Mouse (Mus musculus) midbrain, embryonic 13.5 days (tissue): ENCODE measurements around the gene Psmb5. TPM values are rescaled to one million over a fixed set of nuclear protein-coding genes. Genes with fewer than 3 reads are reported as not detected.
"Not testable (repeated sequence)": the region's sequence is repeated elsewhere in the genome, so short reads cannot be mapped to it uniquely, and the experiment has no call there.

Experiments
- ATAC-seq: fragments of 200-750 bp; cut with Nextera tagmentation; 2 replicates; pipeline ENCODE4 v1.8.0; 2017; ENCODE audit warnings: mild to moderate bottlenecking, moderate TSS enrichment, moderate library complexity
- H3K27ac ChIP-seq: fragments of 300-500 bp; sonication (generic); 2 replicates; pipeline ENCODE4 v1.5.1; 2015; ENCODE audit warnings: inconsistent platforms, mild to moderate bottlenecking, moderate library complexity
- H3K27me3 ChIP-seq: fragments of 300-500 bp; sonication (generic); 2 replicates; pipeline ENCODE4 v1.6.1; 2015; ENCODE audit warnings: mild to moderate bottlenecking, inconsistent platforms
- H3K36me3 ChIP-seq: fragments of 300-500 bp; sonication (generic); 2 replicates; pipeline ENCODE4 v1.6.1; 2015; ENCODE audit warnings: mild to moderate bottlenecking, inconsistent platforms
- H3K4me1 ChIP-seq: fragments of 300-500 bp; sonication (generic); replicated peaks from 2 replicates; pipeline ENCODE4 v1.6.1; 2015; ENCODE audit warnings: inconsistent platforms
- H3K4me2 ChIP-seq: fragments of 300-500 bp; sonication (generic); replicated peaks from 2 replicates; pipeline ENCODE4 v1.6.1; 2015; ENCODE audit warnings: moderate library complexity, mild to moderate bottlenecking, inconsistent platforms
- H3K4me3 ChIP-seq: fragments of 300-500 bp; sonication (generic); replicated peaks from 2 replicates; pipeline ENCODE4 v1.5.1; 2015; ENCODE audit warnings: mild to moderate bottlenecking, inconsistent platforms
- H3K9ac ChIP-seq: fragments of 300-500 bp; sonication (generic); replicated peaks from 2 replicates; pipeline ENCODE4 v1.6.1; 2015; ENCODE audit warnings: mild to moderate bottlenecking, inconsistent platforms
- H3K9me3 ChIP-seq: fragments of 300-500 bp; sonication (generic); 2 replicates; pipeline ENCODE4 v1.6.1; 2016; ENCODE audit warnings: mild to moderate bottlenecking, inconsistent platforms
- WGBS: fragments of 180-500 bp; shearing (Covaris S2); methylation state at CpG from one replicate; pipeline ENCODE4 v1.1.7; 2015; 5-methylcytosine and 5-hydroxymethylcytosine counted together
- polyA plus RNA-seq: library from polyadenylated mRNA; unstranded; fragments of >200 nt; fragmentation: Nextera tagmentation; extraction: Ambion mirVana; gene quantifications from 2 replicates; pipeline ENCODE4 v1.2.1, GENCODE M21; 2015

Gene Psmb5
- polyA plus RNA-seq, 1 experiment from 2014 or later: 468 TPM

- Histone ChIP-seq H3K9me3 (no peaks in the 10 kb centered on the region), H3K9ac (no peak overlapping the region), H3K27me3 (no peaks in the 10 kb centered on the region), H3K36me3 (peaks cover 34% of the 10 kb centered on the region), H3K4me1 (0 out of 2 replicates have a peak, but pooled peaks cover 3% of the 10 kb centered on the region), H3K4me2 (no peak overlapping the region), H3K4me3 (no peak overlapping the region), H3K27ac (no peak overlapping the region)
- no peak for ATAC-seq
- 77% methylated on average over 5 of the region's 5 CpGs for WGBS
Observed at GRCm38 (mm10) chr14:54628103-54628502, 10.3 kb upstream of the Psmb5 start.

GRCm38 (mm10) chr14:54624976-54625375 lies 7.2 kb upstream of the Psmb5 start:
- H3K9ac ChIP-seq: no peak overlapping the region
- 78% methylated on average over 10 of the region's 10 CpGs for WGBS

GRCm38 (mm10) chr14:54623334-54623733 lies 5.5 kb upstream of the Psmb5 start:
- H3K36me3 ChIP-seq: no peaks in the 10 kb centered on the region
- no peaks in the 10 kb centered on the region for H3K9me3 ChIP-seq
- H3K27me3 ChIP-seq: no peaks in the 10 kb centered on the region
- H3K4me1 ChIP-seq: no peaks in the 10 kb centered on the region
- no peak overlapping the region for H3K4me3 ChIP-seq
- H3K9ac ChIP-seq: no peak overlapping the region
- no peak overlapping the region for H3K4me2 ChIP-seq
- WGBS: 86% methylated on average over 6 of the region's 6 CpGs
- ATAC-seq: no peak
- no peak overlapping the region for H3K27ac ChIP-seq

More at GRCm38 (mm10) chr14:54624976-54625375, 7.2 kb upstream of the Psmb5 start:
- ATAC-seq: no peak
- no peaks in the 10 kb centered on the region for H3K4me1 ChIP-seq
- H3K4me2 ChIP-seq: no peak overlapping the region
- no peak overlapping the region for H3K27ac ChIP-seq
- peaks cover 2% of the 10 kb centered on the region for H3K36me3 ChIP-seq
- no peaks in the 10 kb centered on the region for H3K9me3 ChIP-seq
- no peaks in the 10 kb centered on the region for H3K27me3 ChIP-seq
- H3K4me3 ChIP-seq: no peak overlapping the region

GRCm38 (mm10) chr14:54621133-54621532 lies 3.3 kb upstream of the Psmb5 start, which contains the start of gene Psmb11:
Gene Psmb11, plus strand, starts transcription at chr14:54621433.
- Histone ChIP-seq H3K27me3 (no peaks in the 10 kb centered on the region), H3K4me1 (peaks cover 12% of the 10 kb centered on the region), H3K9me3 (no peaks in the 10 kb centered on the region), H3K36me3 (peaks cover 4% of the 10 kb centered on the region; the same call in 1 of the 2 replicates), H3K9ac (no peak within 1 kb of the TSS), H3K4me2 (no peak within 1 kb of the TSS), H3K27ac (no peak within 1 kb of the TSS), H3K4me3 (no peak within 1 kb of the TSS)
- ATAC-seq: no peak
- 82% methylated on average over 1 of the region's 1 CpGs for WGBS

GRCm38 (mm10) chr14:54617152-54617896 lies 498 bp downstream of the Psmb5 start:
- Histone ChIP-seq H3K4me2 (peak overlapping the region; percentile 82), H3K27ac (peak overlapping the region; percentile 85), H3K27me3 (no peaks in the 10 kb centered on the region), H3K4me1 (peaks cover 19% of the 10 kb centered on the region), H3K9ac (peak overlapping the region; percentile 89), H3K9me3 (no peaks in the 10 kb centered on the region), H3K4me3 (peak overlapping the region; percentile 86), H3K36me3 (peaks cover 30% of the 10 kb centered on the region)
- peak; percentile 70 for ATAC-seq
- 2% methylated on average over 38 of the region's 38 CpGs for WGBS

GRCm38 (mm10) chr14:54616226-54616825 lies 1.5 kb downstream of the Psmb5 start:
- H3K9ac ChIP-seq: no peak overlapping the region
- no peak for ATAC-seq
- peak overlapping the region; percentile 82 for H3K4me2 ChIP-seq
- H3K27me3 ChIP-seq: no peaks in the 10 kb centered on the region
- no peaks in the 10 kb centered on the region for H3K9me3 ChIP-seq
- H3K27ac ChIP-seq: no peak overlapping the region
- WGBS: 94% methylated on average over 16 of the region's 16 CpGs
- H3K4me3 ChIP-seq: peak overlapping the region; percentile 86; the same call in 1 of the 2 replicates
- peaks cover 37% of the 10 kb centered on the region for H3K36me3 ChIP-seq
- H3K4me1 ChIP-seq: peaks cover 19% of the 10 kb centered on the region

GRCm38 (mm10) chr14:54614130-54614529 lies 3.7 kb downstream of the Psmb5 start:
- 96% methylated on average over 16 of the region's 16 CpGs for WGBS
- H3K36me3 ChIP-seq: peaks cover 47% of the 10 kb centered on the region
- H3K4me2 ChIP-seq, H3K9me3 ChIP-seq, H3K9ac ChIP-seq, H3K4me3 ChIP-seq, H3K27me3 ChIP-seq, H3K27ac ChIP-seq, ATAC-seq: not testable (repeated sequence)
- peaks cover 19% of the 10 kb centered on the region for H3K4me1 ChIP-seq

GRCm38 (mm10) chr14:54610648-54611047 lies 7.2 kb downstream of the Psmb5 start:
- ATAC-seq: no peak
- H3K4me1 ChIP-seq: peaks cover 4% of the 10 kb centered on the region; the same call in 1 of the 2 replicates
- 86% methylated on average over 6 of the region's 6 CpGs for WGBS

GRCm38 (mm10) chr14:54609962-54610361 lies 7.9 kb downstream of the Psmb5 start:
- Histone ChIP-seq H3K9me3 (no peaks in the 10 kb centered on the region), H3K4me2 (no peak overlapping the region), H3K27ac (no peak overlapping the region), H3K4me3 (no peak overlapping the region), H3K4me1 (peaks cover 4% of the 10 kb centered on the region), H3K27me3 (no peaks in the 10 kb centered on the region), H3K36me3 (peaks cover 33% of the 10 kb centered on the region), H3K9ac (no peak overlapping the region)
- ATAC-seq: no peak
- 68% methylated on average over 4 of the region's 4 CpGs for WGBS

More at GRCm38 (mm10) chr14:54610648-54611047, 7.2 kb downstream of the Psmb5 start:
- Histone ChIP-seq H3K27me3 (no peaks in the 10 kb centered on the region), H3K27ac (no peak overlapping the region), H3K9ac (no peak overlapping the region), H3K4me3 (no peak overlapping the region), H3K36me3 (peaks cover 40% of the 10 kb centered on the region), H3K9me3 (no peaks in the 10 kb centered on the region), H3K4me2 (no peak overlapping the region)

GRCm38 (mm10) chr14:54609245-54609644 lies 8.6 kb downstream of the Psmb5 start:
- H3K4me3 ChIP-seq: no peak overlapping the region
- no peaks in the 10 kb centered on the region for H3K9me3 ChIP-seq
- ATAC-seq: no peak
- H3K4me1 ChIP-seq: peaks cover 11% of the 10 kb centered on the region
- H3K27me3 ChIP-seq: no peaks in the 10 kb centered on the region
- no peak overlapping the region for H3K4me2 ChIP-seq
- WGBS: 84% methylated on average over 4 of the region's 4 CpGs
- no peak overlapping the region for H3K9ac ChIP-seq
- H3K27ac ChIP-seq: no peak overlapping the region
- H3K36me3 ChIP-seq: peaks cover 29% of the 10 kb centered on the region

- Histone ChIP-seq H3K27ac (no peak overlapping the region), H3K36me3 (peaks cover 17% of the 10 kb centered on the region), H3K27me3 (no peaks in the 10 kb centered on the region), H3K4me2 (no peak overlapping the region), H3K4me1 (peaks cover 24% of the 10 kb centered on the region), H3K4me3 (no peak overlapping the region), H3K9me3 (no peaks in the 10 kb centered on the region), H3K9ac (no peak overlapping the region)
- no peak for ATAC-seq
- 42% methylated on average over 8 of the region's 8 CpGs for WGBS
Observed at GRCm38 (mm10) chr14:54607226-54607625, 10.6 kb downstream of the Psmb5 start.

GRCm38 (mm10) chr14:54605752-54606321 lies 12.0 kb downstream of the Psmb5 start, which contains the start of gene 4931414P19Rik:
Gene 4931414P19Rik, minus strand, starts transcription at chr14:54605993.
- Histone ChIP-seq H3K27ac (peak within 1 kb of the TSS; percentile 63), H3K9me3 (no peaks in the 10 kb centered on the region), H3K36me3 (peaks cover 8% of the 10 kb centered on the region; the same call in 1 of the 2 replicates), H3K4me3 (peak within 1 kb of the TSS; percentile 45), H3K4me1 (peaks cover 26% of the 10 kb centered on the region), H3K9ac (peak within 1 kb of the TSS; percentile 50), H3K4me2 (peak within 1 kb of the TSS; percentile 57), H3K27me3 (no peaks in the 10 kb centered on the region)
- ATAC-seq: peak; percentile 17; the same call in 1 of the 2 replicates
- under 1% methylated on average over 39 of the region's 39 CpGs for WGBS
